Mouse (Mus musculus): Measurements from ENCODE around the gene Mllt6.
A peak's percentile ranks its signal among the peaks of the same experiment; 100 is the strongest.
"Not testable (repeated sequence)": the region's sequence is repeated elsewhere in the genome, so short reads cannot be mapped to it uniquely, and the experiment has no call there.

The Mllt6 gene

DNA sequence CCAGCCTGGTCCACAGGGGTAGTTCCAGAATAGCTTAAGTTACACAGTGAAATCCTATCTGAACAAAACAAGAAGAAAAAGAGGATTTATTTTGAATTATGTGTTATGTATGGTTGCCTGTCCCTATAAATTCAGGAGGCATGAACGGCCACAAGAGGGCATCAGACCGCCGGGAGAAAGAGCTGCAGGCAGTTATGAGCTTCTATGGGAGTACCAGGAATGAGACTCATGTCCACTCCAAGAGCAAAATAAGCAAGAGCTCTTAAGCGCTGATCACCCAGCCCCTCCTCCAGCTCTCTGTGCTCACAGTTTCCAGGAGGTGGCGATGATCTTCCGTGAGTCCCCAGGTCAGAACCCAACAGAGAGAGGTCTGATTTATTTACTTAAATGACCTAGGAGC, 18.4 kb upstream of the Mllt6 start:
- peak; percentile 97 for DNase-seq (ENCODE audit: low read depth, low spot score)

DNA sequence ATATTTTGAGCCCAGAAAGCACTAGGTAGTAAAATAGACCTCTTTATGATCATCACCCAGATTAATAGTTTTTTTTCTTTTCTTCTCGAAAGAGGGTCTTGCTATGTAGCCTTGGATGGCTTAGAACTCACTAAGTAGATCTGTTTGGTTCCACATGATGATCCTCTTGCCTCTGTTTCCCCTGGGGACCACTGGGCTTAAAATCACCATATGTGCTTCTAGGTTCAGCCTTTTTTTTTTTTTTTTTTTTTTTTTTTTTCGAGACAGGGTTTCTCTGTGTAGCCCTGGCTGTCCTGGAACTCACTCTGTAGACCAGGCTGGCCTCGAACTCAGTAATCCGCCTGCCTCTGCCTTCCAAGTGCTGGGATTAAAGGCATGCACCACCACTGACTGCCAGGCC, 14.7 kb upstream of the Mllt6 start:
- DNase-seq (ENCODE audit: low read depth, low spot score), result not testable (repeated sequence)

DNA sequence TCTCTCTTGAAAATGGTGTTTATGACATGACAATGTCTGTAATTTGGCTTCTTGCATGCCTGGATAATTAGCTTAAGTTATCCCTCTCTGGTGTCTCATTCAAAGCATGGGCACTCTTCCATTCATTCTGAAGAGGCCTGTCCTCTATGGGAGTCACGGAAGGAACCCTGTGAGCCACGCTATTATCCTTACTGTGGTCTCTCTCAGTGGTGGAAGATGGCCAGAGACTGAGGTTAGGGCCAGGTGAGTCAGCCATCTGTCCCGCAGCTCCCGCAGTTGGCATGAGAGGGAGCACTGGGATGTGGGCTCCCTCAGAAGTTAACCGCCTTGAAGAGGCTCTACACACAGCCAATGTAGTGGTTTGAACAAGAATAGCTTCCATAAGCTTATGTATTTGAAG, 12.9 kb upstream of the Mllt6 start:
- DNase-seq (ENCODE audit: low read depth, low spot score), result no peak

DNA sequence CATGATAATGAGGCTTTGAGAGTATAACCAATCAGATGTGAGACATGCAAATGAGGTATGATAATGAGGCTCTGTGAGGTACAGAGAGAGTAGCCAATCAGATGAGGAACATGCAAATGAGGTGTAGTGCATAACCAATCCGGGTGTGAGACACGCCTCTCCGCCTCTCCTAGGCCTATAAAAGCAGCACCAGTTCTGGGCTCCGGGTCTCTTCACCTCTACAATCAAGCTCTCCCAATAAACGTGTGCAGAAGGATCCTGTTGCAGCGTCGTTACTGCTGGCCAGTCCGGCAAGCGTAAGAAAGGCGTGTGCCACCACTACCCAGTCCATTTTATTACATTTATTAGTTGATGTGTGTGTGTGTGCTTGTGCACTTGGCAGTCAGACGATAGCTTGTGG, 9.8 kb upstream of the Mllt6 start:
- DNase-seq (ENCODE audit: low read depth, low spot score), result peak; percentile 88

DNA sequence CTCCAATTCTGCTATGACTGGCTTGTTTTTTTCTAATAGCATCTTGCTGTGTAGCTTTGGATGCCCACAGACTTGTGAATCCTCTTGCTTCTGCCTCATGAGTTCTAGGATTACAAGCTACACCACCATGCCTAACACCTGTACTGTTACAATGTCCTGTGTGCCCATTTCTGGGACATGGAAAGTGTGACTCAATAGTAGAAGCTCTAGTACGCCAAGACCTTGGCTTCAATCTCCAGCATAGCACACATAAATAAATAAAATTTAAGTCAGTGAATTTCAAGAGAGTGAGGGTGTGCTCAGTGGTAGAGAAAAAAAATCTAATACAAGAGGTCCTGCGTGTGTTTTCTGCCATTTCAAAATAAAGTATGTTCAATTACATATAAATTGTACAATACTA, 9.0 kb upstream of the Mllt6 start:
- no peak for DNase-seq (ENCODE audit: low read depth, low spot score)

DNA sequence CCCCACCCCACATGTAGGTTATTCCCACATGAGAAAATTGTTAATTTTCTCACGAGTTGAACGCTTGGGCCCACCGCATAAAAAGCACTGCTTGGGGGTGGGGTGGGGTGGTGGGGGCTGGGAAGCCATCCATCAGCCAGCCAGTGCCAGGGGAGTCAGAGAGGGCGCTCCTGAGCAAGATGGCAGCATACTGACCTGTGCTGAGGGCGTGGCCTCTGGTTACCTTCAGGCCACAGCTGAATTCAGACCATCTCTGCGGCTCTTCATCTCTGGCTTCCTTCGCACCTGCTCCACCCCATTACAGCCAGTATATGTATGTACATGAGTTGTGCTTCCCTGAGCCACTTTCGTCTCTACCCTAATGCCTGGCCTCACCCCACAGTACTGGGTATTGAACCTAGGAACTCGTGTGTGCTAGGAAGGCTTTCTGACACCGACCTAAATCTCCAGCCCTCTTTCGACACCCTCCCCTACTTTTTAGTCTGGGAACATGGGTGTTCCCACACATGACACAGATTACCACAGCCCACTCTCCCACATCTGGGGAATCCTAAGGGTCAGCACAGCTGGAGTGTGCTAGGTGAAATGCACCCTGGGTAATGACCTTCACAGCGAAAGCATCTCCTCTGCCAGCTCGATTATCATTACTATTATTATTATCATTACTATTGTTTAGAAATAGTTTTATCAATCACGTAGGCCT, 6.8 kb upstream of the Mllt6 start:
- DNase-seq (ENCODE audit: low read depth, low spot score), result peak; percentile 86

DNA sequence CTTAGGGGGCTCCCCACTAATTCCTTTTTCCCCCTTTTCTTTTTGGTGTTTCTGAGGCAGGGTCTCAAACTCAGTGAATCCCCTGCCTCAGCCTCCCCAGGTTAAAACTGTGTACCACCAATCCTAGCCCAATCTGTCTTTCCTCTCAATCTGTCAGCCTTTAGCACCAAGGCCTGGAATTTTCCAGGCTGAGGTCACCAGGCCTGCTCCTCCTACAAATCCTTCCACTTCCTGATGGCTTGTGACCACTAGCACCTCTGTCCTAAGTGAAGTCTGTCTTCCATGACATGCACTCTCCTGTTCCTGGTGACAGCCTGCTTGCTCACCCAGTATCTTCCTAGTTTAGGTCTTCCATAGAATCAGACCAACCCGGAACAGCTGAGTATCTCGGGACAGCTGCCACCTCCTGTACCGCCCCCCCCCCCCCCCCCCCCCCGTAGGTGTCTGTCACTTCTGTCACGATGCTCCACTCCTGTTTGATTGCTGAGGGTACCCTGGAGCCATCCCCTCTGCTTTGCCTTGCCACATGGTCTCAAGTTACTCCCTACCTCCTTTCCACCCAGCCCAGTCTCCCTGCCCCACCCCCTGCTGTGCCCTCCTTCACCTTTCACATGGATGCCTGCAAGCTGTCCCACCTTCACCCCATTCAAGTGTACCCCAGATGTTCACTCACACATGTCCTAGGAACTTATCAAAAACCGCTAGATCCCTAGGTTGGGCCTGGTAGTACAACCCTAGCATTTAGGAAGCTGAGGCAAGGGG, 5.8 kb upstream of the Mllt6 start:
- peak; percentile 71 for DNase-seq (ENCODE audit: low read depth, low spot score)

DNA sequence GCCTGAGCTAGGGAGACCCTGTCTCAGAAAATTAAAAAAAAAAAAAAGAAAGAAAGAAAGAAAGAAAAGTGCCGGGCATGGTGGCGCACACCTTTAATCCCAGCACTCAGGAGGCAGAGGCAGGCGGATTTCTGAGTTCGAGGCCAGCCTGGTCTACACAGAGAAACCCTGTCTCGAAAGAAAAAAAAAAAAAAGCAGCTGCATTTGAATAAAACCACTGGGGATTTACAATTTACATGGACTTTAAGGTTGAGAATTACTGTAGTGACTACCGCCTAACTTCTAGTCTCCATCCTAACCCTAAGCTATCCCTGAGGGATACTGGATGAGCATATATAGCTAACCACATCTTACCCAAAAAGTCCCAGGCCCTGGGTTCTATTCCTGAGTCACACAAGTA, 5.2 kb upstream of the Mllt6 start:
- DNase-seq (ENCODE audit: low read depth, low spot score), result not testable (repeated sequence)

DNA sequence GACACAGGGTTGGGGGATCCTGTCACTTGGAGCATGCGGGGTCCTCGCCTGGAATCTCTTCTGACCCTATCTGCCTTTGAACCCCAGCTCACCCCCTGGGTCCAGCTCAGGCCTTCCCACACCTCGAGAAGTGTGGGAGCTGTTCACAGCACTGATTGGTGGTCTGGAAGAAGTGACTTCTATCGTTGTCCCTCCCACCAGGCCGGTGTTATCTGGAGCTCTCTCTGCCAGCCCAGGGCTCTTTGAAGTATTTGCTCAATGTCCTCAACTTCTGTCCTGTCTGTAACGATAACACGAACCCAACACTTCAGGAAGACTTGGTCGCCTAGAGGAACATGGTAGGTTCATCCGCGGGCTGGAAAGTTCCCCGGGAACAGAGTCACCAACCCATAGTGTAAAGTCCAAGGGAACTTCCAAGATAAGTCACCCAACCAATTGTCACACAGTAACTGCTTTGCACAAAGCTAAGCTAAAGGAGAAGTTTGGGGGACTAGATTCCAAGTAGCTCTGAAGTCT, 4.4 kb upstream of the Mllt6 start:
- peak; percentile 76 for DNase-seq (ENCODE audit: low read depth, low spot score)

DNA sequence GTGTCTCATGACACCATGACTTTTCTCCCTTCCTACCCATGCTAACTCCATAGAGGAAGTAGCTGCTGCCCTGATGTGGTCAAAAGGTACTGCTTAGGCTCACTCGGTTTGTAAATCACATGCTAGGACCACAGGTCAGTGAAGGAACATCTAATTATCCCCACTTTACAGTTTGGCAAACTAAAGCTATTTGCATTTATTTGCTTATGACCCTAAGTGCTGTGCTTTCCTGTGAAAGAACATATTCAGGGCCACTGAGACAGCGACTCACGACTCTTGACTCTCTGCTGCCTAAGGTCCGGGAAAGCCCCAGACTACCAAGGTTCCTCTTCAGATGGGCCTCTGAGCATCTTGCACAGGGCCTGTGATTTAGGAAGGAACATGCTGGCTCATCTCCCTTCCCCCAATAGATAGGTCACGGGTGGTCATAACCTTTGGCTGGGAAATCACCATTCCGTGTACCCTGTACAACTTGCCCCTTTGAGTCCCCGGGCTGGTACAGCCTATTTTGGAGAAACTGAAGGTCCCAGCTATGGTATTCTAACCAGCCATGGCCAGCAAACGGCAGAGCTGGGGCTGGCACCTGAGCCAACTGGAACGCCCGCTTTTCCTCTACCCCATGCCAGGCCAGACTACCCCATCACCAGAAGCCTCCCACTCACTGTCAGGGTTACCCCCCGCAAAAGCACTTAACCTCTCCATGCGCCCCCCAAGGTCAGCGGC, 3.8 kb upstream of the Mllt6 start:
- no peak for DNase-seq (ENCODE audit: low read depth, low spot score)

DNA sequence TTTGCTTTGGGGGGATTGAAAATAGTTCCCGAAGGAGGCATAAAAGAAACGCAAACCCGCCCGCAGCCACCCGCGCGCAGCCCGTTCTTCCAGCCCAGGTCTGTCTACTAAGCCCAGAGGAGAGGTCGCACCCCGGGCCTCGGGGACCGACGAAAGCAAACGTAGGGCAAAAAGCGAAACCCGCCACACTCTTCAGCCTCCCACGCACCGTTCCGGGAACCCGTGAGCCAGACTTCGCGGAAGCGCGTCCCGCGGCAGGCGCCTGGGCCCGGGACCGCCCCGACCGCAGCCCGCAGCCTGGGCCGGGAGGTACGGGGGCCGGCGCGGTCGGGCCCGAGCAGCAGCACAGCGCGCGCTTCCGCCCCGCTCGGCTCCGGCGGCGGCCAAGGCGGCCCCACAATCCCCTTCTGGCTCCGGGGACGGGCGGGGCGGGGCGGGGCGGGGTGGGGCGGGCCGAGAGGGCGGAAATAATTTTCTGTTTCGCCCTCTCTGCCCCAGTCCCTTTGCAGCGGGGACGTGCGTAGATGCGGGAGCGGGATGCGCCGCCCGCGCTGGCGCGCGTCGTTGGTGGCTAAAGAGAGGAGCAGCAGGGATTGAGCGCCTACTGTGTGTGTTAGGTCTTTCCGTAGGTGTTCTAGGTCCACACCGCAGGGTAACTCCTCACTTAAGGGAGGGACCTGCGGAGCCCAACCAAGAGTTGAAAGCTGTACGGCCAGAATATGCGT, 3.1 kb upstream of the Mllt6 start:
- DNase-seq (ENCODE audit: low read depth, low spot score), result peak; percentile 75

DNA sequence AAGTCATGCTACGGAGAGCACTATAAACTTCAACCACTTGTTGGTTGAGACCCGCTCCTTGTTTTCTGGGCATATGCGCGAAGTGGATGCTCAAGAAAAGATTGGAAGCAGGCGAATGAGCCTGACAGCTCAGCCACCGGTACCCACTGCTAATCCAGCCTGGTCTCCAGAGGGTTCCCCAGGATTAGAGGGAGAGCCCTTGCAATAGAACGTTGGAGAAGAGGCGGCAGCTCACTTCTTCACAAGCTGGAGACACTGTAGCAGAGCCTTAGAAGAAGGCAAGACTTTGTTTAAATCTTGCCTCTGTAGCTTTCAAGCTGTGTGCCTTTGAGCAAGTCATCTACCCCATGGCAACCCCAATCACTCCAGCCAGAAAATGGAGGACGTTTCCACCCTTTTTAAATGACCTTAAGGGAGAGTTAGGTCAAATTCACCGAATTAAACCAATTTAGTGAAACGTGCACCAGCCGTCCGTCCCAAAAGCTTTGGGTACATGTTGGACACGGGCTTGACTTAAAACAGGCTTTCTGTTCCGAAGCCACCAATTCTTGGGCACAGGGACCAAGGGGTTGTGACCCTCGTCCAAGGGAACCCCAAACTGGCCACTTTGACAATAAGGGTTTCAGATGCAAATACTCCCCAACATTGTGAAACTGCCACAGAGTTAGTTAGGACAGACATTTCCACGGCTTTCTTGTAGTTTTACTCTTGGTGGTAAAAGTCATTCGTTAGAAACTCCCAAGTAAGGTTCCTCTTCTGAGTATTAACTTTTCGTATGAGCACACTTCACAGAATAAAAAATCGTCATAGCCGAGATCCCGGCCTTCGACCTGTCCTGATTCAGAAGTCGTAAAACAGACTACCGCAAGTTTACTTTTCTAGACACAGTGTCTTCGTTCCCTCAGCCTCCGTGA, 2.2 kb upstream of the Mllt6 start:
- DNase-seq (ENCODE audit: low read depth, low spot score), result no peak

DNA sequence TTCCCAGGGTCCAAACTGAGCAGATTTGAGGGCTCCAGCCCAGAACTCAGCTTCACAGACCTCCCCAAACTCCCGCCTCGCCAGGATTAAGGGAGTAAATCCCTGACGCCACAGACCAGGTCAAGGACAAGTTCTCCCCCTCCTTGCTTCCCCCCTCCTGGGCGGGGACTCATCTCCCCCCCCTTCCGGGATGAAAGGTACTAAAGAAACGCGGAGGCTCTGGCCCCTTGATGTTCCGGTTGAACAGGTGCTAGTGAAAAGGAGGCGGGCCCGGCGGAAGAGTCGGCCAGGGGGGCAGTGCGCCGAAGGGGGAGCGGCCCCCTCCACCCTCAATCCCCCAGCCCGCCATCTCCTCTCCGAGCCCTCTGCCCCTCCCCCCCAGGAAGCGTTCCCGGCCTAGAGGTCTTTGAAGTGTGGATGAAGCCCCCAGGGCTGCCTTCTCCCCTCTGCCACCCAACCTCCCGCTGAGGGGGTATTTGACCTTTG, 1.5 kb upstream of the Mllt6 start:
- DNase-seq (ENCODE audit: low read depth, low spot score), result peak; percentile 100

DNA sequence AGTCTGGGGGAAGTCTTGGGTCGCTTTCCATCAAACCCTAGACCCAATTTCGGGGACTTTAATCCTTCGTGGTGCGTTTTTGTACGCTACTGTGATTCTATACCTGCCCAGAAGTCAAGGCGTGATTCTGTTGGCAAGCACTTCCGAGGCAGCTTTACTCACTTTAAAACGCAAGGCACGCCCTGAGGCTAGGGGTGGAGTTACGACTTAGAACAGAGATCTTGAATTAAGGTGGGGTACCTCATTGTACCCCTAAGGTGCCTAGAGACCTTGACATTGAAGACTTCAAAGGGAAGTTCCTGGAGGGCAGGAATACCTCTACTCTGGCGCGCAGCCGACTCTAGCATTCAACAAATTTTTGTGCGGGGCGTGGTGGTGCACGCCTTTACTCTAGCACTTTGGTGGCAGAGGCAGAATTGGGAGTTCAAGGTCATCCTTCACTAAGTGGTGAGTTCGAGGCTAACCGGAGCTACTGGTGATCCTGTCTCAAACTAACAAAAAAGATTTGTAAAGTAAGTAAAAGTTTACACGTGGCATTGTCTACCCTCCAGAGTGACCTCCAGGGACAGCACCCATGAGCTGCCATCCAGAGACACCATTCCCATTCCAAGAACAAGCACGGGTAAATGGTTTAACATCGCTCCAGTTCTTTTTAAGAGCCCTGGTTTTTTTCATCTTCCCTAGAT, 864 bp upstream of the Mllt6 start:
- peak; percentile 100 for DNase-seq (ENCODE audit: low read depth, low spot score)

DNA sequence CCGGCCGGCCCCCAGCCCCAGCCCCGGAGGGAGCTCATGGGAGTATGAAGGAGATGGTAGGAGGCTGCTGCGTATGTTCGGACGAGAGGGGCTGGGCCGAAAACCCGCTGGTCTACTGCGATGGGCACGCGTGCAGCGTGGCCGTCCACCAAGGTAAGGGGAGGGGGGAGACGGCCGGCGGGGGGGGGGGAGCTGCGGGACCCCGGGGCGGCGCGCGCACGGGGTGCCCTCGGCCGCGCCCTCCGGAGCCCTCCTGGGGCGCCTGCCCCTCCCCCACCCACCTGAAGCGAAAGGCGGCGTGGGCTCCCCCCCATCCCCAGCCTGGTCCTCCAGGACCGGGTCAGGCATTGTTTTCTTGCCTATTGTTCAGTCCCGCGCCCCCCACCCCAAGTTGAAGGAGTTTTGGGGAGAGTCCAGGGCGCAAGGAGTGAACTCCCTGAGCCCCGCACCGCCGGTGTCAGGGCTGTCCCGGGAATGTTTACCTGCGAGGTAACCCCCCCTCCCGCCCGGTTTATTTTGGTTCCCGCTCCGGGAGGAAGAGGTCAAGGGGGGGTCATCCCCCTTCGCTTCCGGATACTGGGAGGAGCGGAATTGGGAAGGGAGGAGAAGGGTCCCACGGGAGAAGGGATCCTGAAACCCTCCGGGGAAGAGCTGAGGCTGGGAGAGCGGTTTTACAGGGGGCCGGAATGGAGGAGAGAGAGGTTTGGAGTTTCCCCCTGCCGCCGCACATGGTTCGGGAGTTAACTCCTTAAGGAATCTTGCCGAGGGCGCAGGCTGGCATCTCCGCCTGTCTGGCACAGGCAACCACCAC, 519 bp downstream of the Mllt6 start:
- peak; percentile 89 for DNase-seq (ENCODE audit: low read depth, low spot score)

DNA sequence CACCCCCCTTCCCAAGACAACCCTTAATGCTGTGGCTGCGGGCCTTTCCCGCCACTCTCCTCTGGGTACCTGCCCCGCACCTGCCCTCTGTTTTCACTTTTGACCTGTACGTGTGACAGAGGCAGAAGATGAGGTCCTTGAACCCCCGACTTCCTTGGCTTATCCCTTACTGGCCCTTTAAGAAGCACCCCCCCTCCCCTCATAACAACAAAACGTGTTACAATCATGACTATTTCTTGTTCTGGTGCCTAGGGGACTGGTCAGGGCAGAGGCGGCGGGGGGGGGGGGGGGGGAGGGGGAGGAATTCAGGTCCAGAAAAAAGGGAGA, 1.1 kb downstream of the Mllt6 start:
- peak; percentile 75 for DNase-seq (ENCODE audit: low read depth, low spot score)

DNA sequence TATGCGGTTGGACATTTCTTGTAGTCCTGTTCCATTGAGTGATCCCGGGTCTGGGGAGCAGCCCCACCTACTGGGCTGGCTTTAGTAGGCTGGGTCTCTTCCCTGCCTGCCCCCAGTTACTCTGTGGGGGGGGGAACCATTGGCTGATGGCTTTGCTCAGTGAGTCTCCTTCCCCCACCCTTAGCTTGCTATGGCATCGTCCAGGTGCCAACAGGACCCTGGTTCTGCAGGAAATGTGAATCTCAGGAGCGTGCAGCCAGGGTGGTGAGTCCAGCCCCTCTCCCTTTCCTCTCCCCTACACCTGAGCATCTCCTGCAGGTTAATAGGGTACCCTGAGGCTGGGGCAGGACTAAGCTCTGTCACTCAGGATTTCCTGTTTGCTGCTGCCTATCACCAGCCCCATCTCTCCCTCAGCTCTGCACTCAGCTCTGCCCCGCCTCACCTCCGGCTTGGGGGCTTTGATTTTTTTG, 1.6 kb downstream of the Mllt6 start:
- peak; percentile 89 for DNase-seq (ENCODE audit: low read depth, low spot score)

DNA sequence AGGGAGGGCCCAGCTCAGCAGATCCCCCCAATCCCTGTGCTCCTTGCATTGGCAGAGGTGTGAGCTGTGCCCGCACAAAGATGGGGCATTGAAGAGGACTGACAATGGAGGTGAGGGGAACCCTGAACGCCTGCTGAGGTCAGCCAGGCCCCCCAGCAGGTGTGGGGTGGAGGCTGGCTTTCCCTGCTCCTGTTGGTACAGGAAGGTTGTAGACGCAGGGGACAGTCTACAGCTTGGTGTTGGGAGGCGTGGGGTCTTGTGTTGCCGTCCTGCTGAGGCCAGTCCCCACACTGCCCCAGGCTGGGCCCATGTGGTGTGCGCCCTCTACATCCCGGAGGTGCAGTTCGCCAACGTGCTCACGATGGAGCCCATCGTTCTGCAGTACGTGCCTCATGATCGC, 2.2 kb downstream of the Mllt6 start:
- DNase-seq (ENCODE audit: low read depth, low spot score), result no peak

DNA sequence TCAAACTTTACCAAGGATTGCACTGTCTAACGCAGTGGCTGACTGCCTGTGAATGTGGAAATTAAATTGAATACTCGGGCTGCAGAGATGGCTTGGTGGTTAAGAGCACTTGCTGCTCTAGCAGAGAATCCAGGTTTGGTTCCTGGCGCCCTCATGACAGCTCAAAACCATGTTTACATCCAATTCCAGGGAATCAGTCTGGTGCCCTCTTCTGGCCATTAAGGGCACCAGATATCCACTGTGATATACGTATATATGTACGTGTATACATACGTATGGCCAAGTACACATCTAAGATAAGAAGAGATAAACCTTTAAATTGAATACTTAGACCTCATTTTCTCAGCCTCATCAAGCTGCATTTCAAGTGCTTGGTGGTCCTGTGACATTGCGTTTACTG, 3.0 kb downstream of the Mllt6 start:
- DNase-seq (ENCODE audit: low read depth, low spot score), result peak; percentile 85

Data from R1 (cell line).